In the genomic region with DNA sequence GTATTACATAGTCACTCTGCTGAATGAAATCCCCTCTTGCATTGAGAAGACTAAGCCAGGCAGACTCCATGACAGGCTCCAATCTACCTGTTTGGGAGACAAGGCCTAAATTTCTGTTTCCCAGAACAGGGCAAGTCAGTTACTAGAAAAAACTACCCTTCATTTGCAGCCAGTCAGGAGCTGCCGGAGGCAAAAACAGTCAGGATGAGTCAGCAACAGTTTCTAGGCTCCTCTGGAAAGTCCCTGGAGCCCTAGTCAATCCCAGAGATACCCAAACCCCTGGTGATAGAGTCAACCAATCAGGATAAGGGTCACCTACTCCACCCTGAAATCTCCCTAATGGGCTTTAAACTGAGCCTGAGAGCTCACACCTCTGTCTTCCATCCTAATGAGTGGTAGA, we compare ENCODE assay signal across 24 mouse cellular contexts.
"Had no signal": no experiment of that assay in that cellular context is flagged by ENCODE, and none has a peak within 500 bp of the region (broad histone marks: within the 10 kb centered on the region; RNA-seq: fewer than 3 reads in every experiment).

No protein-coding gene starts in this region.

- H3K9ac ChIP-seq: heart, embryonic 12.5 days; hindbrain, embryonic 13.5 days; hindbrain, embryonic 15.5 days; limb, embryonic 13.5 days; limb, embryonic 15.5 days; liver, embryonic 12.5 days; liver, embryonic 14.5 days had no signal

- H3K9me3 ChIP-seq: heart, embryonic 10.5 days; heart, embryonic 12.5 days; hindbrain, embryonic 10.5 days; hindbrain, embryonic 13.5 days; hindbrain, embryonic 15.5 days; limb, embryonic 13.5 days; limb, embryonic 15.5 days; liver, embryonic 12.5 days had no signal

- H3K36me3 ChIP-seq: heart, embryonic 10.5 days; heart, embryonic 12.5 days; hindbrain, embryonic 10.5 days; hindbrain, embryonic 13.5 days; hindbrain, embryonic 15.5 days; limb, embryonic 13.5 days; limb, embryonic 15.5 days; liver, embryonic 12.5 days had no signal

- H3K27me3 ChIP-seq: heart, embryonic 12.5 days; hindbrain, embryonic 13.5 days; hindbrain, embryonic 15.5 days; limb, embryonic 13.5 days; limb, embryonic 15.5 days; liver, embryonic 12.5 days had no signal

- H3K4me1 ChIP-seq: heart, embryonic 10.5 days; heart, embryonic 12.5 days; hindbrain, embryonic 10.5 days; hindbrain, embryonic 13.5 days; hindbrain, embryonic 15.5 days; limb, embryonic 13.5 days; limb, embryonic 15.5 days; liver, embryonic 12.5 days had no signal

- H3K27ac ChIP-seq: gastrocnemius, adult 2 months; heart, embryonic 10.5 days; hindbrain, embryonic 10.5 days; hindbrain, embryonic 13.5 days; hindbrain, embryonic 15.5 days; hindbrain, postnatal 0 days; layer of hippocampus, adult 2 months; limb, embryonic 13.5 days; limb, embryonic 15.5 days; liver, embryonic 12.5 days; liver, embryonic 14.5 days had no signal

- DNase-seq: gastrocnemius, adult 2 months; gastrocnemius, postnatal 10 days; gastrocnemius, postnatal 25 days; heart, adult 18-20 months; heart, postnatal 10 days; heart, postnatal 4 days; kidney, adult 11 months; kidney, adult 8-10 months; kidney, postnatal 10 days; kidney, postnatal 25 days; kidney, postnatal 4 days; left cerebral cortex, postnatal 4 days had no signal

- ATAC-seq: hindbrain, postnatal 0 days; intestine, embryonic 16.5 days; liver, embryonic 12.5 days had no signal

- H3K4me2 ChIP-seq: heart, embryonic 12.5 days; hindbrain, embryonic 13.5 days; hindbrain, embryonic 15.5 days; limb, embryonic 13.5 days; limb, embryonic 15.5 days; liver, embryonic 12.5 days had no signal

- H3K4me3 ChIP-seq: gastrocnemius, adult 2 months; heart, embryonic 10.5 days; heart, embryonic 12.5 days; hindbrain, embryonic 10.5 days; hindbrain, embryonic 13.5 days; hindbrain, embryonic 15.5 days; layer of hippocampus, adult 2 months; limb, embryonic 13.5 days; limb, embryonic 15.5 days; liver, embryonic 12.5 days had no signal
